Mouse (Mus musculus) E14TG2a.4 (cell line): ENCODE measurements at regions not wholly inside any gene's neighbourhood (a gene's known extent, or its start where the extent isn't known, plus 50 kb on each side); places are given as distances from the start of the nearest gene placed in this dataset.

ENCODE experiments used
- H3K27me3 ChIP-seq: 2 replicates; pipeline ENCODE4 v1.6.1; 2014; ENCODE audit warnings: low read length, control low read depth; ENCODE audit not compliant: insufficient read depth
- H3K36me3 ChIP-seq: 2 replicates; pipeline ENCODE4 v1.6.1; 2014; ENCODE audit warnings: low read length, control low read depth; ENCODE audit not compliant: insufficient read depth
- H3K4me1 ChIP-seq: replicated peaks from 2 replicates; pipeline ENCODE4 v1.6.1; 2014; ENCODE audit warnings: low read depth, low read length, control low read depth
- H3K4me3 ChIP-seq: replicated peaks from 2 replicates; pipeline ENCODE4 v1.5.1; 2014; ENCODE audit warnings: mild to moderate bottlenecking, low read length
- H3K9me3 ChIP-seq: 2 replicates; pipeline ENCODE4 v1.6.1; 2014; ENCODE audit warnings: low read length, control low read depth
- CTCF ChIP-seq: conservative IDR thresholded peaks from 2 replicates; pipeline ENCODE4 v1.5.1; 2014; ENCODE audit warnings: low read length
- NANOG ChIP-seq: IDR thresholded peaks from 2 replicates; pipeline ENCODE4 v1.6.1; 2014; ENCODE audit warnings: borderline replicate concordance, low read length, mixed read lengths
- POU5F1 ChIP-seq: IDR thresholded peaks from 2 replicates; pipeline ENCODE4 v1.6.1; 2014; ENCODE audit warnings: low read length, borderline replicate concordance

DNA sequence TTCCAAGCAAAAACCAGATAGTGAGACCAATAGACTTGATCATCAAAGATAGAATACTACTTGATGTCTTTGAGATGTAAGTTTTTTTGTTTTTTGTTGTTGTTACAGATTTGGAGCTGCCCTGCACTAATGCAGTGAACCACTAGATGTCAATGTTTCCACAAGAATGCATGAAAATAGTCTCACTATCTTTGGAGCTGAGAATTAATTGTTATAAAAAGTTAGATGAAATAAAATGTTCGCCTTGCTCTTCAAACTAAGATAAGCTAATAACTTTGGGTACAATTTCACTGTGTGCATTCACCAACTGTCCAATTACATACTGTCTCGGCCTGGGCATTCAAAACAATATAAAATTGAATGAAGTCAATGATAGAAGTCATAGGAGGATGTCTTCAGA lies 223.2 kb upstream of the Agtr1b start:
- Histone ChIP-seq H3K4me3 (no peak overlapping the region), H3K36me3 (no peaks in the 10 kb centered on the region), H3K9me3 (no peaks in the 10 kb centered on the region), H3K27me3 (no peaks in the 10 kb centered on the region), H3K4me1 (no peaks in the 10 kb centered on the region)
- peak; percentile 81 for TF ChIP-seq CTCF
- TF ChIP-seq NANOG: no peak

DNA sequence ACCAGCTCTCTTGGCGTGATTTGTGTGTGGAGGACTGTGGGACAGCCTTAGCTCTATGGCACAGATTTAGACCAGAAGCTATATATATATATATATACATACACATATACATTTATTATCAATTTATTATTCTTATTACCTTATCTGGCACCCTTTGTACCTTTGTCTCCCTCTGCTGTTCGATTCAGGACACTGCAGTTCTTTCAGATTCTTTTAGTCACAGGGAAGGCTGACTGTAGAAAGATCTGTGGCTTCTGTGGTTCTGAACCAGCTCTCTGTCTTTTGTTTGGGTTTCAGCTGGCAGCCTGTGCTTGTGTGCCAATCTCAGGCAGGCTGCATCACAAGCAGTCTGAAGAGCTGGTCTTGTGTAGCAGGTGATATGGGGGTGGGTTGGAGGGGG lies 184.6 kb upstream of the Agtr1b start:
- no peak overlapping the region for H3K4me3 ChIP-seq
- H3K36me3 ChIP-seq: no peaks in the 10 kb centered on the region
- H3K27me3 ChIP-seq: no peaks in the 10 kb centered on the region
- no peaks in the 10 kb centered on the region for H3K4me1 ChIP-seq
- no peak for TF ChIP-seq POU5F1
- no peak for TF ChIP-seq NANOG
- peak; percentile 36 for TF ChIP-seq CTCF
- H3K9me3 ChIP-seq: no peaks in the 10 kb centered on the region

DNA sequence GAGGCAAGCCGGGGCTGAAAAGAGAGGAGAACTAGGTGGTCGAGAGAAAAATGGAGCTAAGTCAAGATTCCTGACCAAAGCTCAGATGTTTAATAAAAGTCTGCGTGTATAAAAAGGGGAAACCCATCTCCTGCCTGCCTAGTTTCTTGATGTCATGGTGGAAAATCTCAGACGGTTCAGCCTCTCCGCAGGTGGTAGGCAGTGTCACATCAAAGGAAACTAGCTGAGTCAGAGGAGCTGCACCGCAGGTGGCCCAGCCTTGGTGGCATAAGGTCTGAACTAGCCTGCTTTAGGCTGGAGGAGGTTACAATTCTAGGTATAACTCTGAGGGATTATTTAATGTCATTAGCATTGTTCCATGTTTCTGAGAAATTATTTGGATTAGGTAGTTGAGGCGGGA lies 177.0 kb upstream of the Agtr1b start:
- TF ChIP-seq NANOG (no peak), CTCF (no peak), POU5F1 (no peak)
- Histone ChIP-seq H3K36me3 (no peaks in the 10 kb centered on the region), H3K4me1 (0 out of 2 replicates have a peak, but pooled peaks cover 2% of the 10 kb centered on the region), H3K27me3 (no peaks in the 10 kb centered on the region), H3K9me3 (peaks cover 19% of the 10 kb centered on the region; the same call in 1 of the 2 replicates), H3K4me3 (no peak overlapping the region)

DNA sequence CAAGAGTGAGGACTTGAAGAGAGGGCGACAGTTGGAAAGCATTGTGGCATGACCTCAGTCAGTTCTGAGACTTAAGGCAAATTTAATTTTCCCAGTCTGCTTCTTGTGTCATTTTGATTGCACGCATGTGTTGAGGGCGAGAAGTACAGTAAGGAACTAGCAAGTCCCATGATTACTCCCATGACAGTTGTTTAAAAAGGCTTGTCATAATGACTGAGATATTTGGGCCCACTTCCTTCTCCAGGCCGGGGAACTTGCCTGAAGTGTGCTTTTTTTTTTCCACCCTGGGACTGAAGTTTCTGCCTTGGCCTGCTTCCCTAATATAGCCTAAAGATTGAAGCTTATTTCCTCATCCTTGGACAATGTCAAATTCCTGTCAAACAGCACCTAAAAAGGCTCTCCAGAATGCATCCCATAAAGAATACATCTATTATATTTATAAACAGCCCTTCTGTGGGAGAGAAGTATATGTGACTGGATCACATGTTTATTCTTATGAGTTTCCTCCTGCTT lies 171.6 kb upstream of the Agtr1b start:
- no peak for TF ChIP-seq NANOG
- no peak for TF ChIP-seq POU5F1
- TF ChIP-seq CTCF: no peak
- H3K9me3 ChIP-seq: peaks cover 25% of the 10 kb centered on the region

DNA sequence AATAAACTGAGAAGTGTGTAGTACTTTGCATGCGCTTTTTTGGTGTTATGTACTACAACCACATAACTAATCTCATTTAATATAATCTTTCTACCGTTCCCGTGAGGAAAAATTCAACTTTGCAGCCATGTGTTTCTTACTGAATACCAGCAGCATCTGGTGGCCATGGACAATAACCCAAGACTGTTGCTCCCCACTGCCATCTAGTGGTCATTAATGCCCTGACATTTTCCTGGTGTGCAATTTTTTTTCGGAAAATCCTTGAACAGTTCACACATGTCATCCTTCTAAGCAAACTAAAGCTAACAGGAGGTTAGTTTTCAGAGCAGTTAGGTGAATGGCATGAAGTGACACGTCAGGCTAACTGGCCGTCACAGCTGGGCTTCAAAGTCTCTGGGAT lies 153.8 kb upstream of the Agtr1b start:
- H3K4me1 ChIP-seq: no peaks in the 10 kb centered on the region
- no peaks in the 10 kb centered on the region for H3K9me3 ChIP-seq
- H3K4me3 ChIP-seq: no peak overlapping the region
- H3K36me3 ChIP-seq: no peaks in the 10 kb centered on the region
- no peak for TF ChIP-seq POU5F1
- TF ChIP-seq CTCF: peak; percentile 96
- no peak for TF ChIP-seq NANOG
- no peaks in the 10 kb centered on the region for H3K27me3 ChIP-seq

More for the DNA sequence above, 171.6 kb upstream of the Agtr1b start:
- H3K36me3 ChIP-seq: no peaks in the 10 kb centered on the region
- H3K4me3 ChIP-seq: no peak overlapping the region
- H3K4me1 ChIP-seq: peaks cover 3% of the 10 kb centered on the region; the same call in 1 of the 2 replicates
- H3K27me3 ChIP-seq: no peaks in the 10 kb centered on the region

DNA sequence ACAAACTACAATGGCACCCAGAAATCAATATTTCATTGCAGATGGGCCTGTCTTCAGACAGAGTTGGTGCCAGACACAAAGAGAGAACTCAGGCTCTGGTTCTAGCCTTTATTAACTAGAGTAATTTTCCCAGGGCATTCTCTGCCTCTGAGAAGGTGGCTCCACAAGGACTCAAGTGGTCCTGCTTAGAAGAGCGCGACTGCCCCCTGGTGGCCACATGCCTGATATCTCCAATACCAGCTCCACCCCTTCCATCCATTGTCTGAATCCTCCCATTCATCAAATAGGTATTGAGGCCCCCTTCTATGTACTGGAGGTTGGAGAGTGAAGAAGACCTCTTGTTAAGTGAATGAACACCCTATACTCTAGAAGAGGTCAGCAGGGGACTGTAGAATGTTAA lies 142.2 kb upstream of the Agtr1b start:
- H3K4me3 ChIP-seq: no peak overlapping the region
- no peaks in the 10 kb centered on the region for H3K36me3 ChIP-seq
- H3K27me3 ChIP-seq: peaks cover 2% of the 10 kb centered on the region; the same call in 1 of the 2 replicates
- no peaks in the 10 kb centered on the region for H3K4me1 ChIP-seq
- no peaks in the 10 kb centered on the region for H3K9me3 ChIP-seq
- TF ChIP-seq CTCF (peak; percentile 69), NANOG (no peak)

DNA sequence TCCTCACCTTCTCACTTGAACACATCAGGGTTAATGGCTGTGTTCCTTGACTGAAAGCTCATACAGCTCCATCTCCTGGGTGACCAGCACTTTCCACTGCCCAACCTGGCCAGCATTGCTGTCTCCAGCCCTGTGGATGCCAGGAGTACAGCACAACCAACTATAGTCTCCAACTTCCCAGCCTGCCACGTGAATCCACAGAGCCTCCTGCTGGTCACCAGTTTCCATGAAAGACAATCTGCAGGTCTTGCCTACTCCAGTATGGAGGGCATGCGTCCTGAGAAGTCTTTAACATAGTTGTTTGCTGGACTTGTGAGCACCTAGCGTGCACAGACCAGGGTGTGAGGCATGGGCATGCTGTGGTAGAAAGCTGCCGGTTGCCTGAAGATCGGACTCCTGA lies 138.6 kb upstream of the Agtr1b start:
- H3K4me3 ChIP-seq: no peak overlapping the region
- H3K27me3 ChIP-seq: no peaks in the 10 kb centered on the region
- TF ChIP-seq POU5F1 (no peak), CTCF (no peak)
- no peaks in the 10 kb centered on the region for H3K4me1 ChIP-seq
- no peaks in the 10 kb centered on the region for H3K9me3 ChIP-seq
- no peaks in the 10 kb centered on the region for H3K36me3 ChIP-seq
